Mouse (Mus musculus) skeletal muscle tissue, adult 2 months (tissue): ENCODE data around the gene Hnrnpl.

Experiments used
- DNase-seq: peaks from one replicate; pipeline ENCODE4 v3.0.0-alpha.2; 2012; ENCODE audit warnings: low read depth, low spot score

The Hnrnpl gene

DNA sequence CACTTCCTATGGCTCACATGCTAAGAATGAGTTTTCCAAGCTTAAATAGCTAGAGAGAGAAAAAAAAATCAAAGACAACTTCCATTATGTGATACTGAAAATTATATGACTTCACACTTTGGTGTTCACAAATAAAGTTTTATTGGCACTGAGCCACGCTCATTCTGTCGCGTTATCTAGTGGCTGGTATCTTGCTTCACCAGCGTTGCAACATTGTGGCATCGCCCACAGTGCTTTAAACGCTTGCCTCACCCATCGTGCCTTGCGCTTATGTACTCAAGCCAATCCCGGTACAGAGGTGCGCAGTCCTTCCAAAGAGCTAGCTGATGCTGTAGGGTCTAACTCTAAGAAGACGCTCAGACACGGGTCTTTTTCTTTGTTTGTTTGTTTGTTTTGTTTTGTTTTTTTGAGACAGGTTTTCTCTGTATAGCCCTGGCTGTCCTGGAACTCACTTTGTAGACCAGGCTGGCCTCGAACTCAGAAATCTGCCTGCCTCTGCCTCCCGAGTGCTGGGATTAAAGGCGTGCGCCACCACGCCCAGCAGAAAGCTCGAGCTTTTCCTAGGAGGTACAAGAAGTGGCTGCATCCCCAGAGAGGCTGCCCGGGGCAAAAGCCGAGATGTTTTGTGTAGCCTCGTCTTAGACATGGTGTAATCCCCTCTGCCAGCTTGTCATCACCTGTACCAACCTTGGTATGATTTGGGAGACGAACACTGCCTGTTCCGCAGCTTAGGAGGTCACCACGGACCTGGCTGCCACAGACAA lies 62.7 kb downstream of the Hnrnpl start:
- no peak for DNase-seq
